Mouse (Mus musculus): Measurements from ENCODE around the gene Zfp628. TPM values are rescaled to one million over a fixed set of nuclear protein-coding genes. Genes with fewer than 3 reads are reported as not detected.

The Zfp628 gene
- total RNA-seq, 2 experiments from 2014 or later: 14.7 to 15.9 TPM

- no peak for DNase-seq (ENCODE audit: low spot score in 2 of 2)
Measured at GRCm38 (mm10) chr7:4937392-4937791, 22.4 kb downstream of the Zfp628 start.

- peak; percentile 60 to 73 for DNase-seq (ENCODE audit: low spot score in 2 of 2)
Measured at GRCm38 (mm10) chr7:4938456-4938855, 23.4 kb downstream of the Zfp628 start.

GRCm38 (mm10) chr7:4940068-4940479, 25.1 kb downstream of the Zfp628 start:
- peak; percentile 69 to 88 for DNase-seq (ENCODE audit: low spot score in 2 of 2)

- DNase-seq (ENCODE audit: low spot score in 2 of 2): no peak
Measured at GRCm38 (mm10) chr7:4942673-4943072, 27.7 kb downstream of the Zfp628 start.

GRCm38 (mm10) chr7:4943223-4943815, 28.3 kb downstream of the Zfp628 start:
- DNase-seq (ENCODE audit: low spot score in 2 of 2): peak; percentile 91 to 96

GRCm38 (mm10) chr7:4947855-4948254, 32.8 kb downstream of the Zfp628 start:
- DNase-seq (ENCODE audit: low spot score in 2 of 2): no peak

GRCm38 (mm10) chr7:4948386-4948785, 33.4 kb downstream of the Zfp628 start:
- DNase-seq (ENCODE audit: low spot score in 2 of 2): no peak

GRCm38 (mm10) chr7:4950561-4951342, 35.7 kb downstream of the Zfp628 start:
- DNase-seq (ENCODE audit: low spot score in 2 of 2): no peak

- no peak for DNase-seq (ENCODE audit: low spot score in 2 of 2)
Measured at GRCm38 (mm10) chr7:4953815-4954445, 38.9 kb downstream of the Zfp628 start.

- DNase-seq (ENCODE audit: low spot score in 2 of 2): no peak
Measured at GRCm38 (mm10) chr7:4957361-4957760, 42.3 kb downstream of the Zfp628 start.

GRCm38 (mm10) chr7:4963527-4963926, 48.5 kb downstream of the Zfp628 start:
- no peak for DNase-seq (ENCODE audit: low spot score in 2 of 2)

GRCm38 (mm10) chr7:4964272-4964671, 49.3 kb downstream of the Zfp628 start, which contains the start of gene Sbk2:
Gene Sbk2, minus strand, starts transcription at chr7:4964406.
- DNase-seq (ENCODE audit: low spot score in 2 of 2): peak; percentile 68 to 72

GRCm38 (mm10) chr7:4964988-4965387, 50.0 kb downstream of the Zfp628 start:
- DNase-seq (ENCODE audit: low spot score in 2 of 2): no peak

GRCm38 (mm10) chr7:4971068-4971467, 56.1 kb downstream of the Zfp628 start, which contains the start of gene Sbk3:
Gene Sbk3, minus strand, starts transcription at chr7:4971168.
- no peak for DNase-seq (ENCODE audit: low spot score in 2 of 2)

Other genes with a start within 250 kb of the Zfp628 start
- 100 to 1,000 TPM; 100 to 105 TPM for gene Hspbp1, start 230.1 kb upstream of the Zfp628 start, total RNA-seq (2021)
- gene Brsk1, start 224.6 kb upstream of the Zfp628 start, total RNA-seq (2021): 100 to 1,000 TPM; 436 to 437 TPM
- gene Tmem150b, start 190.0 kb upstream of the Zfp628 start, total RNA-seq (2021): not detected
- gene Kmt5c, start 175.1 kb upstream of the Zfp628 start, total RNA-seq (2021): 10 to 100 TPM; 19.0 to 25.2 TPM
- 1 to 10 TPM; 5.0 to 8.8 TPM for gene Cox6b2, start 162.1 kb upstream of the Zfp628 start, total RNA-seq (2021)
- gene Fam71e2, start 143.9 kb upstream of the Zfp628 start, total RNA-seq (2021): not detected
- under 1 TPM; 0.28 to 0.30 TPM for gene Il11, start 132.4 kb upstream of the Zfp628 start, total RNA-seq (2021)
- gene Tmem190, start 132.3 kb upstream of the Zfp628 start, total RNA-seq (2021): not detected
- gene Tmem238, start 125.6 kb upstream of the Zfp628 start, total RNA-seq (2021): 1 to 10 TPM; 2.0 to 3.1 TPM
- gene Rpl28, start 122.3 kb upstream of the Zfp628 start, total RNA-seq (2021): 100 to 1,000 TPM; 439 to 453 TPM
- 100 to 1,000 TPM; 101 to 108 TPM for gene Ube2s, start 102.6 kb upstream of the Zfp628 start, total RNA-seq (2021)
- 100 to 1,000 TPM; 102 to 115 TPM for gene Shisa7, start 70.5 kb upstream of the Zfp628 start, total RNA-seq (2021)
- gene Isoc2b, start 45.0 kb upstream of the Zfp628 start, total RNA-seq (2021): 1 to 10 TPM; 4.5 to 5.9 TPM
- gene Isoc2a, start 38.1 kb upstream of the Zfp628 start, total RNA-seq (2021): 10 to 100 TPM; 14.2 to 14.8 TPM
- gene Gm36210, start 8.7 kb upstream of the Zfp628 start, total RNA-seq (2021): under 1 TPM in 1 of 2 experiments, not detected in 1; 0.46 TPM
- gene Nat14, start 6.8 kb downstream of the Zfp628 start, total RNA-seq (2021): 100 to 1,000 TPM; 104 TPM
- 1 to 10 TPM; 2.6 to 3.3 TPM for gene Ssc5d, start 10.6 kb downstream of the Zfp628 start, total RNA-seq (2021)
- under 1 TPM; 0.26 to 0.45 TPM for gene Sbk2, start 49.2 kb downstream of the Zfp628 start, total RNA-seq (2021)
- under 1 TPM; 0.58 to 0.91 TPM for gene Sbk3, start 56.0 kb downstream of the Zfp628 start, total RNA-seq (2021)
- gene Zfp579, start 80.9 kb downstream of the Zfp628 start, total RNA-seq (2021): 10 to 100 TPM; 25.1 to 27.8 TPM
- gene Zfp524, start 99.2 kb downstream of the Zfp628 start, total RNA-seq (2021): 1 to 10 TPM; 7.4 to 7.8 TPM
- gene Fiz1, start 99.5 kb downstream of the Zfp628 start, total RNA-seq (2021): 10 to 100 TPM; 23.3 to 25.7 TPM
- gene Gm44973, start 100.3 kb downstream of the Zfp628 start, total RNA-seq (2021): not detected
- 10 to 100 TPM; 34.9 to 35.5 TPM for gene Zfp865, start 105.2 kb downstream of the Zfp628 start, total RNA-seq (2021)
- 10 to 100 TPM; 57.3 to 59.7 TPM for gene Ccdc106, start 105.3 kb downstream of the Zfp628 start, total RNA-seq (2021)
- not detected for gene 4632433K11Rik, start 118.9 kb downstream of the Zfp628 start, total RNA-seq (2021)
- gene Zfp784, start 123.2 kb downstream of the Zfp628 start, total RNA-seq (2021): 1 to 10 TPM; 4.4 to 4.8 TPM
- 10 to 100 TPM; 27.8 to 31.0 TPM for gene Zfp580, start 136.3 kb downstream of the Zfp628 start, total RNA-seq (2021)
- gene U2af2, start 146.9 kb downstream of the Zfp628 start, total RNA-seq (2021): 100 to 1,000 TPM; 176 to 181 TPM
- 100 to 1,000 TPM; 482 to 504 TPM for gene Epn1, start 165.0 kb downstream of the Zfp628 start, total RNA-seq (2021)
- not detected for gene Rfpl4, start 201.7 kb downstream of the Zfp628 start, total RNA-seq (2021)
- gene Rasl2-9, start 210.7 kb downstream of the Zfp628 start, total RNA-seq (2021): under 1 TPM; 0.49 to 0.68 TPM
- gene Vmn1r55, start 234.5 kb downstream of the Zfp628 start, total RNA-seq (2021): not detected